Mouse (Mus musculus): Measurements from ENCODE around the gene Trabd2b. TPM values are rescaled to one million over a fixed set of nuclear protein-coding genes. Genes with fewer than 3 reads are reported as not detected.

Gene Trabd2b
- total RNA-seq, 1 experiment from 2014 or later = 0.38 TPM

DNA sequence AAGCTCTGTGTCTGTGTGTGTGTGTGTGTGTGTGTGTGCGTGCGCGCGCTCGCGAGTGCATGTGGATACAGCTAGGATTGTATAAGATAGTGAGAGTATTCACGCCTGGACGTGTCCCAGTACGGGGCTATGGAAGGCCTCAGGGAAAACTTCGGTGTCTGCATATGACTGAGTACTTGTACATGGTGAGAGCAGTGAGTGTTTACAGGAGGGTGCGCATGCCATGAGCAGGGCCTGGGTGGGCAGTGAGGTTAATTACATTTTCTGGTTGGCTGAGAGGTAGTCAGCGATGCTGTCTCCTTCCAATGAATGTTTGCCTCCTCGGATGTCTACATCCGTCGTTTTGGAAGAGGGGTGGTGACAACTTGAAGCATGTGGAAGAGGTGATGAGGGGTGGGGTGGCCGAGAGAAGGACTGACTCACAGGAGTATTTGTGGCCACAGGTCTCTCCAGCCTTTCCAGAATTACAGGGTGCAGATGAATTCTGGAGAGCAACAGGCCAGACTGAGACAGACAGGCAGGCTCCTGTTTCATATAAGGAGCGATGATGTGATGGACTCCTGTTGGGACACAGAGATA is 154.2 kb downstream of the Trabd2b start:
- no peak for ATAC-seq (replicated peaks; ENCODE audit: insufficient number of reproducible peaks, low FRiP score, low TSS enrichment, poor library complexity, severe bottlenecking)

DNA sequence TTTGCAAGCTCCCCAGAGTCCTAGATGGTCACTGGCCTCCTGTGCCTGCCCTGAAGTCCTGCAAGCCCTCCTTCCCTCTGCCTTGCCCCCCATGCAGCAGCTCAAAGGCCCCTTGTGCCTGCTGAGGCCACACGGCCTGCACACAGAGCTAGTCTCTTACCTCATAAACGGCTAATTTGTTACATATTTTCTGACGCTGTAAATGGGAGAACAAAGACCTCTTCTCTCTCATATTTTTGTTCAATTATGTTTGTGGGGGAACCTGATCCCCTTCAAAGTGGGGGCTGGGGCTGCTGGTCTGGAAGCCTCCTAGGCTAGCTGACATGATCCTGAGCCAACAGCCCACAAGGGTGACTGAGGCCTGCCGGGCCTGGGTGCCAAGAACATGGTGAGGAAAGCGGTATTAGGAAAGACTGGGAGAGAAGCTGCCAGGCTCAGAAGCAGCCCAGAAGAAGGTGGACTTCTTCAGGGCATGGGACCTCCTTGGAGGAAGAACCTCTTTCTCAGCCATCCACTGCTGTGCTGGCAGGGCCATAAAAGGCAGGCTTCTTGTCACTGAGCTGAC is 157.7 kb downstream of the Trabd2b start:
- no peak for ATAC-seq (replicated peaks; ENCODE audit: insufficient number of reproducible peaks, low FRiP score, low TSS enrichment, poor library complexity, severe bottlenecking)

DNA sequence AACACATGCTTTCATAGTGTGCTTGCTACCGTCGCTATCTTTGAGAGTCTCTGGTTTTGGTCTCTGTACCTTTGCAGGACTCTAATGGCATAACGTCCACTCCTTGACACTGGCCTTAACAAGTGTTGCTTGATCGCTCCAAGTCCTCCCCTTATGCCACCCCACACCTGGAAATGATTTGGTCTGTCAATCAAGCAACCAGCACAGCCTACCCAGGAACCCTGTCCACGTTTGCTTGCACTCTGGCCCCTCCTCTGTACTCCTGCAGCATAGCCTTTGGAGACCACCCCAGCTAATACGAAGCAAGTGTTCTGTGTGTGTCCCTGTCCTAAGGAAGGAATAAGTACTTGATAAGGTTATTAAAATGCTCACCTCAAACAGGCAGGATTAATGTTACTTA is 161.1 kb downstream of the Trabd2b start:
- no peak for ATAC-seq (replicated peaks; ENCODE audit: insufficient number of reproducible peaks, low FRiP score, low TSS enrichment, poor library complexity, severe bottlenecking)

DNA sequence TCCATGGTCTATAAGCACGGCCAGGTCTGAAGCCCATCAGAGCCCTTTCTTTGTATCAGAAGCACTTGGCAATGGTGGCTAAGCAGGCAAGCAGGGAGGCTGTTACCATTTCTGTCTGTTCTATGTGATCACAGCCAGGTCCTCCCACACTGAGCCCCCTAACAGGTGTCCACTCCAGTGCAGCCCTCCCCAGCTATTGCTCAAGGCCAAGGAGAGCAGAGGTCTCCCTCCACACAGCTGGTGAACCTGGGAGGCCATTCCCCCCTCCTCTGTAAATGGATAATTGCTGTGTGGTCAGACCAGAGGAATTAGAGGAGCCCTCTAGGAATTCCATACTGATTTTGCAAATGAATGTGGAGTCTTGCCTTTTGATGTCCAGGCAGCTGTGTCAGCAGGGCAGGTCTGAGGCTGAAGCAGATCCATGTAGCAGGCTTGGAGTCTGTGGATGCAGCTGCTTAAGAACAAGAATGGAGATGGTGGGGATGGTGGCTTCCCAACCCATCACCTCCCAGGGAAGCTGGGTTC is 161.6 kb downstream of the Trabd2b start:
- no peak for ATAC-seq (replicated peaks; ENCODE audit: insufficient number of reproducible peaks, low FRiP score, low TSS enrichment, poor library complexity, severe bottlenecking)

DNA sequence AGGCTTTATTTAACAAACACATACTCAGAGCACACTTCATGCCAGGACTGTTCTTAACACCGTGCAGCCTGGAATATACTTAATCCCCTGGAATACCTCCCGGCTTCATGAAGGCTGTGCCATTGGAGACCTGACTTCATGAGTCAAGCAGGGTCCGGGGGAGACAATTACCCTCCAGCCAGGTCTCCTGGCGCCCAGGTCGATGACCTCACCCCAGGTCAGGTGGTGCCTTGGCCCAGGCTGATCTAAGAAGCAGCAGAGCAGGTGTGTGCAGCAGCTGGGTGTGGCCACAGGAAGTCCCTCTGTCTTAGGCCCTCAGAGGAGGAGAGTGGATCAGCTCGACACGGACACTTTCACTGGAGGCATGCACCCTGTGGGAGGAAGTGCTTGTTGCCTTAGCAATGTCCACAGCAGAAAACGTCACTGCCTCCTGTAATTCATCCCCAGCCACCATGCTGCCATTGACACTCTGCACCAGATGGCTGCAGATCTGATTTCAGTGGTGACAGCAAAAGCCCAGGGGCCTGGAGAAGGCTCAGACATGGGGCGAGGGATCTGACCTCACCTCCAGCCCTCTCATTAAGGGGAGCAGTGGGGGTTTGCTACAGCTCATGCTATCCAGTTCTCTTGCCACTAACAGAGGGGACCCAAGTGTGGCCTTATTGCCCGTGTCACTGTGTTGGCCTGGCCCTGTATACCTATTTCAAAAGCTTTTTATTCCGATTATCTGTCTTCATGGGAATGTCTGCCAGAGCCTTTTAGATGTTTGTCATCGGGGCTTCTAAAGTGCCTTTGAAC is 171.8 kb downstream of the Trabd2b start:
- ATAC-seq (replicated peaks; ENCODE audit: insufficient number of reproducible peaks, low FRiP score, low TSS enrichment, poor library complexity, severe bottlenecking) = no peak

DNA sequence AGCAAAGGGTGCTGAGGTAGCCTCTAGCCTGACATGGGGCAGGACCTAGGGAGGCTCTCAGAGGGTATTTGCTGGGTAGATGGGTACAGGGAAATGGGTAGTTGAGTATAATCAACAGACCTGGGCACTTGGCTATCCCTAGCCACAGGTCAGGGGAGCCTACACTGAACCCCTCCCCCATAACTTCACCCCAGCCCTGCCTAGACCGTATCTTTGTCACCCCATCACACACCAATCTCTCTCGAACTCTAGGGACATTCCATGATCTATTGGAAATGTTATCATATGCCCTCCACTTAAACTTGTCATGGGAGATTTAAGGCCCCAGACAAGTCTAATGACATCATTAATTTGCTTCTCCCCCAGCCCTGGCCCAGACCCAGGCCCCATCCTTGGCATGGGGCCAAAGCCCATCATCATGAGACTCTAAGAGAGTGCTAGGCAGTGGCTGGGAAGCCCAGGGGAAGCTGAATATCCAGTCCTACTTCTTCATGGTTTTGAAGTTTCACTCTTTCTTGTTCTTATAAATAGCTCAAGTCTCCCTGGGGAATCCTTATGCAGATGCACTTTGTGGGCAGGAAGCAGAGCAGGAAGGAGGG is 177.1 kb downstream of the Trabd2b start:
- ATAC-seq (replicated peaks; ENCODE audit: insufficient number of reproducible peaks, low FRiP score, low TSS enrichment, poor library complexity, severe bottlenecking) = no peak

DNA sequence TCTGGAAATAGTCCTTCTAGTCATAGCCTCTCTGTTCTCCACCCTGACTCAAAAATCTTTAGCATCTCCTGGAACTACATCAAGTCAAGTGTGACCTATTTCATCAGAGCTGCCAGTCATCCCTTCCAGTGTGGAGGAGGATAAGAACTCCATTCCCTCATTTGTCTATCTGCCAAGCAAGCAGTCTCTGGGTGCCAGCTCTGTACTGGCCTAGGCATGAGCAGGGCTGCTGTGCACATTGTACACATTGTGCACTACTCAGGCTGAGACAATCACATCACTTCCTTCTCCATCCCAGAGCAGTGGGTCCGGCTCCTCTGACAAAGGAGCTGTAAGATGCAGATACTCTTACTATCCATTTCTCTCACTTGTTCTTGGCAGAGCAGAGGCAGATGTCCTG is 178.2 kb downstream of the Trabd2b start:
- no peak for ATAC-seq (replicated peaks; ENCODE audit: insufficient number of reproducible peaks, low FRiP score, low TSS enrichment, poor library complexity, severe bottlenecking)

DNA sequence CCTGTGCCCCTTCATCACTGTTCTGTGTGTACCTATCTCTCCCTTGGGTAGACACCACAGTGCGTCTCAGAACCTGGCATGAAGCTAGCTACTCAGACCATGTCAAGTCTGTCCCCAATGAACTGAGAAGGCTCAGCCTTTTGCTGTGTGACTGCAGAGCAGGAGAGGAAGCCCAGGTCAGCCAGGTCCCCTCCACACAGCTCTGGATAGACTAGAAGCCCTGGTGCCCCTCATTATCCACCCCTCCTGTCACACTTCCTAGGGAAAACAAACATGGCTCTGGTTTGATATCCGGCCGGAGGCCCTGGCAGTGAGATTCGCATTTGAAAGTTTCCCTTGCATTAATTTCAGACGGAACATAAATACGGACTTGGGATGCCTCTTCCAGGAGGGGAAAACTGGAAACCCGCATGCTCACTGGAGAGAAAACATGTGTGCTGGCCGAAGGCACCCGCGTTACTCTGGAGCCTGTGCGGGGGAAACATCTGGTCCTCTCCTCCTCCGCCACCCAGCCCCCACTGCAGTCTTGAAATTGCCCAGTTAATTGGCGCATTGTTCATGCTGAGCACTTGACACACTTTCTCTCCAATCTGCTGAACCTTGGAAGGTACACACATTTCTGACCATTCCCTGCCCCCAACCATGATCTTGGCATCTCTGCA is 187.2 kb downstream of the Trabd2b start:
- no peak for ATAC-seq (replicated peaks; ENCODE audit: insufficient number of reproducible peaks, low FRiP score, low TSS enrichment, poor library complexity, severe bottlenecking)

DNA sequence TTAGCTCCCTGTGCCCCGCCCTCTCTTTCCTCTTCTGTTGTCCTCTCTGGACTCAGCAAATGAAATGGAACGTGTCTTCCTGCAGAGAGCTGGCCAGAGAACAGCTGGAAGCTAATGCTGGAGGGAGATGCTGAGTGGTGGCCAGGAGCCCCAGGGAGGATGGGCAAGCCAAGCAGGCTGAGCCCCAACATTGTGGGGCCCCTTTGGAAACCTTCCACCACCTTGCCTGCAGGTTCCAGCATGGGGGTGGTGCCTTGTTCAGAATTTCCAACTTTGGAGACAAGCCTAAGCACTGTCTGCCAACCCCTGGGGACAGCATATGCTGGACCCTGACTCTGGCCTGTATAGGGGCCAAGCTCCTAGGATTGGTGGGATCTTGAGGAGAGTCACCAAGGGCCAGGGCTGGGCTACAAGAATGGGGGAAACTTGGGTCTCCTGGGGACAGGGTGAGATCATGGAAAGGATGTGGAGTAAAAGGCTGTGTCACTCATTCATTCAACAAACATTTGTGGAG is 188.7 kb downstream of the Trabd2b start:
- ATAC-seq (replicated peaks; ENCODE audit: insufficient number of reproducible peaks, low FRiP score, low TSS enrichment, poor library complexity, severe bottlenecking) = no peak

DNA sequence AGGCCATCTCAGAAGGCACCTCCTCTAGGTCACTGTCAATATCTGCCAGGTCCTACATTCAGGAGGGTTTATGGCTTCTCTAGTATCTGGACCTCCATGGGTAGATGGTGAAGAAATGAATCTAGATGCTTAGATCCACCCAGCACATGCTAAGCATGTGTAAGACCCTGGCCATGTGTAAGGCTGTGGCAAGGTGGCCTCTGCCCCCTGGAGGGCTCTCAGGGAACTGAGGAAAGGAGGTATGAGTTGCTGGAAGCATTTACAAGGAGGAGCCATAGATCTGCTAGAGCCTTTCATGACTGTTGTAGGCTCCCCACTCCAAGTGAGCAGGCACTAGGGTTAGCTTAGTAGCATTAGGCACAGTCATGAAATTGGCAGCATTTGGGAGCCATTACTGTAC is 192.6 kb downstream of the Trabd2b start:
- no peak for ATAC-seq (replicated peaks; ENCODE audit: insufficient number of reproducible peaks, low FRiP score, low TSS enrichment, poor library complexity, severe bottlenecking)

DNA sequence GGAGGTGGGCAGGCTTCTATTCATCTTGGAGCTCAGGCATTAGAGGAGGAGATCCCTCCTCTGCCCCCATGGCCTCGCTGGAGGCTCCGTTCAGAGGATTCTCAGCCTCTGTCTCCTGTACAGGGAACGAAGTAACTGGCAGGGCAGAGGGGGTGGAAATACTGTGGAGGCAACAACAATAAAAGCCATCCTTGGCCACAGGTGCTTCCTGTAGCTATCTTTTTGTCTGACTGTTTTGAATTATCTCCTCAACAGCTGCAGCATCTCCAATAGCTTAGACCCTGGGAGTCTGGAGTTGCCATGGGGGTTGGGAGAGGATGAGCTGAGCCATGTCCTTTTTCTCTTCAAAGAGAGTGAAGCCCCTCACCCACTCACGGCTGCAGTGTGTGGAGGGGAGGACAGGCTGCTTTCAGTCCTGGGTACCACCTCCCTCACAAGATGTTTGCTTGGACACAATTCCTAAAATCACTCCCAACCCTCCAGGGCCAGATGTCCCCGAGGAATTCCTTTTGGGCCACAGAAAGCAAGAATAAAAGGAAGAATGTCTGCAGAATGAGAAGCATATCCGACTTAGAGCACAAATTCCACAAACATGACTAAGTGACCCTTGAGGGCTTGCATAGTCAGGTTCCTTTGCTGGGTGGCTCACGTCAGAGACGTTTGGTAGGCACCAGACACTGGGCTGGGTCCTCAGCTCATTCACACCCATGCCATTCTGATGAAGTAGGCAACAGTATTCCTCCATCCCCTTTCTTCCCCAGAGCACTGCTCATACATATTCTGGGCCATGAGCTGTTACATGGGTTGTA is 194.9 kb downstream of the Trabd2b start:
- ATAC-seq (replicated peaks; ENCODE audit: insufficient number of reproducible peaks, low FRiP score, low TSS enrichment, poor library complexity, severe bottlenecking) = no peak

DNA sequence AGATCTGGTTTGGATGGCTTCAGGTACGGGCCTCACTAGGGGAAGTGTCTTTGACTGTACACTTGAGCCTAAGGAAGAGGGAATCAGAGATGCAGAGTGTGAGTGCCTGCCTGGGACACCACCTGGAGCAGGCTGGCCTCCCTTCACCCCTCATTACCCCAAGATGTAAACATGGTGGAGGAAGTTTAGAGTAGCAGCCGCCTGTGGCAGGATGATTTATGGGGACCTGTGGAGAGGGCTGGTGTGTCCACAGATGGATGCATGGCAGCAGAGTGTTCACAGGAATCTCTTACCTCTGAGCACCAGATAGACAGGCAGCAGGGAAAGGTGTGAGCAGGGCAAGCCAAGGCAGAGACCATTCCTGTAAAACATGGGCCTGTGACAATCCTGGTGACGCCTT is 199.1 kb downstream of the Trabd2b start:
- no peak for ATAC-seq (replicated peaks; ENCODE audit: insufficient number of reproducible peaks, low FRiP score, low TSS enrichment, poor library complexity, severe bottlenecking)

DNA sequence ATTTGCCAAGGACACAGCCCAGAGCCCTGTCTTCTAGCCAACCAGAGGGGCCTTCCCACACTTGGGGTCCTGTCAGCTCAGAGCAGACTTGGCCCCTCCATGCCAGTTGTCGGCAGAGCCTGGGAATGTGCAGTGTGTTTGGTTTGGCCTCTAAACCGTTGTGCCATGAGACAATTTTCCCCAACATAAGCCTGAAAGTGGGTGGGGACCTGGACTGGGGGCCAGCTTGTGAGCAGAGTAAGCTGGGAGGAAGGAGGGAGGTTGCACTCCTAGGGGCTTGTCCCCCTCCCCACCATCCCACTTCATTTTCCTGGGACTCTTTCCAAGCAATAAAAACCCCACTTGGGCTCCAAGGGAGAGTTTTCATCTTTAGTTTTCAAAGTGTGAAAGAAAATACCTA is 201.3 kb downstream of the Trabd2b start:
- no peak for ATAC-seq (replicated peaks; ENCODE audit: insufficient number of reproducible peaks, low FRiP score, low TSS enrichment, poor library complexity, severe bottlenecking)

DNA sequence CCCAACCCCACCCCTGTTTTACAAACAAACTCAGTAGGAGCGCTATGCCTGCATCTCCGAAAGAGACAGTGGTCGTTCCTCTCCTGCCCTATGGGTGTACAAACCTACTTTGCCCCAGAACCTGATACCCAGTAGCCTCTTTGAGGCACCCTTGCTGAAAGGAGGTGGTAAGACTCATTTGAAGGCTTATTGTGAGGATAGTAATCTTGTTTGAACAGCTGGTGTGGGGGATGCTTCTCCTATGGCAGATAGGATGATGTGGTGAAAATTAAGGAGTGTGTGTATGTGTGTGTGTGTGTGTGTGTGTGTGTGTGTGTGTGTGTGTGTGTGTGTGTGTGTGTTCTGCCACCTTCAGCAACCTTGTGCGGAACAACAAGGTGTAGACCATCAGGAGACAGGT is 202.8 kb downstream of the Trabd2b start:
- no peak for ATAC-seq (replicated peaks; ENCODE audit: insufficient number of reproducible peaks, low FRiP score, low TSS enrichment, poor library complexity, severe bottlenecking)

DNA sequence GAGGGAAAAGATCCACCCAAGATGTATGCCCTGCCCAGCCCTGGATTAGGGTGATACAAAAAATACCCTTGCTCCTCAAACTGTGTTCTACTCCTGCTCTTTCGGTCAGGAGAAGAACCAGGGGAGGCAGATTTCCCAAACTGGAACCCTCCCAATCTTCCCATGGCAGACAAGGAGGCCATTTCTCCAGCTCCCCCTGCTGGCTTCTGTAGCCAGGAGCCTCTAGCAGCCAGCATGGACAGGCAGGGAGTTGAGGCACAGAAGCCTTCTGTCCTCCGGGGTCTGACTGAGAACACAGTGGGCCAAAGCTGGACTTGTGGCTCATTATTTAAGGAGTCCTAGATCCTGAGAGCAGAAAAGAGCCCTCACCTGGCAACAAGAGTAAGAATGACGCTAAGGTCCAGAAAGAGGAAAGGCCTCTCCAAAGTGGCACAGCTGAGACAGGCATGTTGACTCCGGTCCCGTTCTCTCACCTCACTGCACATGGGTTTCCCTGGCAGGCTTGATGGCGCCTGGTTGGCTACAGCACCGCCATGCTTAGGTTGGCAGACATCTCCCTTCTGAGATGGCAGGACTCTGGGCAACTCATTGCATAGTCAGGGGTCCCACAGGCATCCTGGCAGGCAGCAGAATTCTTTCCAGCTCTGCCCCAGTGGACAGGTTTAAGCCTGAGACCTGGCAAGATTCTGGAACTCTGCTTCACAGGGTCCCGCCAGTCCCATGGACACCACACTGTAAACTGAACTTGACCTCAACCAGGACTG is 204.8 kb downstream of the Trabd2b start:
- no peak for ATAC-seq (replicated peaks; ENCODE audit: insufficient number of reproducible peaks, low FRiP score, low TSS enrichment, poor library complexity, severe bottlenecking)

DNA sequence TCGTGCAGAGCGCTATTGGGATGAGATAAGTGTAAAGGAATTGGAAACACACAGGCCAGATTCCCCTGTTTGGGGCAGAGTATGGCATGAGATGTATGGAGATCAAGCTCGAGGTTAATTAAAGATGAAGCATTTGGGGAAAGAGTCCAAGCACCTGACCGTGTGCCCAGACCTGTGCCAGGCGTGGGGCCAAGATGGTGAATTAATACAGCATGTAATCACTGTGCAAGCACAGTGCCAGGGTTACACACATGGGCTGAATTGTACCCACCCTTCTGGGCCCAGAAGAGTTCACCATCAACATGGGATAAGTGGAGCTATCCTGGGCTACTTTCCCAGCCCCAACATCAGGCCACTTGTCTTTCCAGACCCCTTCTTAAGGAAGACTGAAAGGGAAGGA is 205.5 kb downstream of the Trabd2b start:
- ATAC-seq (replicated peaks; ENCODE audit: insufficient number of reproducible peaks, low FRiP score, low TSS enrichment, poor library complexity, severe bottlenecking) = no peak

DNA sequence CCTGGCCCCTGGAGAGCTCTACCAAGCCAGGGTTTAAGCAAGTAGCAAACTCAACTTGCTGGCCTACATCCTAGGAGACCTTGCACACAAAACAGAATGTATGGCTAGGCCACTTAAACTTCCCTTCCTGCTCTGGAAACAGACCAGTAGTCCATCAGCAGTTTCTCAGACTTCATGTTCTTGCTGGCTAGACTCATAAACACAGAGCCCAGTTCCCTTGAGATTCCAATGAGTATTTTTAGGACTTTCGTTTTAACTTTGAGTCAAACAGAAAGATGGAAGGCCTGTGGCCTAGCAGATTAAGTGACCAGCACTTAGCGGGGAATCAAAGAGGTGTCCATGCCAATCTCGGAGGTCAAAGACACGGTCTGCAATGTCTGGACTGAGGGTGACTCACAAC is 206.3 kb downstream of the Trabd2b start:
- no peak for ATAC-seq (replicated peaks; ENCODE audit: insufficient number of reproducible peaks, low FRiP score, low TSS enrichment, poor library complexity, severe bottlenecking)

DNA sequence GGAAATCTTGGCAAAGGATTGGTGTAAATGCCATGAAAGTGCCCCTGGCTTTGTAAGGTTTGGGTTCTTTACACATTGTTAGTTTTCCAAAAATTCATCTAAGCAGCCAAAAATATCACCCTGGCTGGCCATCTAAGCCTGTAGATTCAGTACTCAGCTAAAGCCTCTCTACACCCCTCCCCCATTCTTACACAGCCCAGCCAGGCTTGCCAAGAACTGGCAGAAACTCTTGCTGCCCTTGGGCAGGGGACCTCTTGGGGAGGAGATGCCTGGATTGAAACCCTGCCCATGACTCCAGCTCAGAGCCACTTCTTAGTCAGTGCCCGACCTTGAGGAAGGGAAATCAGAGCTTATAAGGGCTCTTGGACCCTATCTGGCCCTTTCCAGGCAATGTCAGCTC is 207.6 kb downstream of the Trabd2b start:
- ATAC-seq (replicated peaks; ENCODE audit: insufficient number of reproducible peaks, low FRiP score, low TSS enrichment, poor library complexity, severe bottlenecking) = no peak
